Mouse (Mus musculus) inflammation-experienced regulatory T-cells, adult 16 weeks (primary cell): ENCODE measurements around the gene Ddias. TPM values are rescaled to one million over a fixed set of nuclear protein-coding genes. Genes with fewer than 3 reads are reported as not detected.

Experiments
- polyA plus RNA-seq: library from polyadenylated mRNA; unstranded; fragments of 100-300 nt; shearing (Covaris generic); gene quantifications from one replicate; pipeline ENCODE4 v1.2.1, GENCODE M21; 2017

Gene Ddias
- 4.3 TPM for polyA plus RNA-seq

DNA sequence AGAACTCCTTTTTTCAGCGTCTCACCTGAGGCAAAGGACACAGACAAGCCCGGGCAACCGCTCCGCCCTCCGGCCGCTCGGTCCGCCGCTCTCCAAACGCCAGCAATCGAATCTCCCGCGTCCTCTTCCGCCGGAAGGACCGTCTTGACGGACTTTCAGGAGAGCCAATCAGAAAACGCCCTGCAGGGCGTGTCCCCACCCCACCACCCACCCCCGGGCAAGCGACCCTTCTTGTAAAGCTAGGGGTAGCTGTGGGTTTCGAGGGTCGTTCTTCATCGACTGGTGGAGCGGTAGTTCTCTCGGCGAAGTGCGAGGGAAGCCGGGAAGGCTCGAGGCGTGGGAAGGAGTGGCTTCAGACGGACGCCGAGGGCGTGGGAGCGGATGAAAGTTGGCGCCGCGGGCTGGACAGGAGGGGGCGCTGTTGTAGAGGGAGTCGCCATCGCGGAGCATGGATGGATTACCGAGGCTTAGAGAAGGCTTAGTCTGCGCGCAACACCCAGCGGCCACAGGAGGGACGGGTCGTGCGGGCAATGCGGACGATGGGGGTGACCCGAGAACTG lies at the start of gene Ddias, which contains the start of gene Prcp:
Gene Ddias, minus strand, starts transcription at position 132 of the 560 bp plus-strand sequence.
Gene Prcp, plus strand, starts transcription at position 355 of the 560 bp plus-strand sequence.

Other genes starting within 250 kb of the Ddias start
- 0.33 TPM for gene Ankrd42, start 237.1 kb downstream of the Ddias start, polyA plus RNA-seq
- gene Pcf11, start 204.3 kb downstream of the Ddias start, polyA plus RNA-seq = 34.4 TPM
- gene Rab30, start 132.6 kb downstream of the Ddias start, polyA plus RNA-seq = 0.22 TPM
- 21.8 TPM for gene Prcp, start 223 bp upstream of the Ddias start, polyA plus RNA-seq
- not detected for gene Fam181b, start 205.6 kb upstream of the Ddias start, polyA plus RNA-seq